Mouse (Mus musculus): ENCODE results near the gene Arid4b. TPM values are rescaled to one million over a fixed set of nuclear protein-coding genes. Genes with fewer than 3 reads are reported as not detected.
A peak's percentile ranks its signal among the peaks of the same experiment; 100 is the strongest.

Gene Arid4b
- polyA plus RNA-seq, 1 experiment from 2014 or later, result 87.2 TPM

DNA sequence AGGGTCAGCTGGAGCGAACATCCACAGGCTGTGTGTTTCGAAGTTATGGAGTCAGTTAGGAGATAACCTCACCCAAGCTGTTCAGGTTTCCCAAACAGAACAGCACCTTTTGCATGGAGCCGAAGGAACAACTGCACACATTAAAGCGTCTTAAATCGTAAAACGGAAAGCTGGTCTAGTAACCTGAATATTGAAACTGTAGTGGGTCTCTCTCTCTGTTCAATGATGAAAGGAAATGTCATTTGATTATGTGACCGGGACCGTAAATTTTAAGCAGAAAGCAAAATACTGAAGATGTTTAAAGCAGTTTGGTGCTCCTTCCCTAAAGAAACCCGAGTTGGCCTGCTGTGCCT, 2.0 kb downstream of the Arid4b start:
- no peak for DNase-seq (ENCODE audit: low spot score)
- Histone ChIP-seq H3K27ac (replicated peaks; ENCODE audit: low read depth, low read length) (no peak overlapping the region), H3K27me3 (ENCODE audit: control insufficient read depth, insufficient read depth, low read length) (no peaks in the 10 kb centered on the region), H3K9ac (ENCODE audit: low read length) (peak overlapping the region; percentile 98), H3K36me3 (ENCODE audit: control insufficient read depth, insufficient read depth, low read length) (no peaks in the 10 kb centered on the region), H3K4me3 (ENCODE audit: low read depth, low read length) (peak overlapping the region; percentile 97), H3K9me3 (ENCODE audit: control insufficient read depth, low read length) (no peaks in the 10 kb centered on the region), H3K4me1 (ENCODE audit: control insufficient read depth, insufficient read depth, low read length) (no peaks in the 10 kb centered on the region), H3K4me2 (ENCODE audit: low read depth, severe bottlenecking) (peak overlapping the region; percentile 62)
- ATAC-seq (ENCODE audit: insufficient number of reproducible peaks, low FRiP score, low TSS enrichment, low read depth), result no peak
- 19% methylated on average over 9 of the region's 9 CpGs for WGBS

DNA sequence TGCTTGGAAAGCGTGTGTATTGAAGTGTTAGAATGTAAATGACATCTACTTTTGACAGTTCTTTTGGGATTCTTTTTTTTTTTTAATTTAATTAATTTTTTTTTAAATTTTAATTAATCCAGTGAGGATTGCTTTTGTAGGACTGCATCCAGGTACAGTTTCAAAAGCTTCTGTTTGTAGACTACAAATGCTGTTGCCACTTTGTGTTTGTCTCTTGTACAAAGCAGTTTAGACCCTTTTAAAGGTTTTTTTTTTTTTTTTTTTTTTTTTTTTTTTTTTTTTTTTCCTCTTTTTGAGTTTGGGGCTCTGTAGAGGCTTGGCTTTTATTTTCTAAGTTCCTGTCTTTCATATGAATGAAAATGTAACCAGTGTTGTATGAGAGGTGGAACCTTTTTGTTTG, 2.7 kb downstream of the Arid4b start:
- Histone ChIP-seq H3K9ac (ENCODE audit: low read length) (no peak overlapping the region), H3K9me3 (ENCODE audit: control insufficient read depth, low read length) (no peaks in the 10 kb centered on the region), H3K27me3 (ENCODE audit: control insufficient read depth, insufficient read depth, low read length) (no peaks in the 10 kb centered on the region), H3K27ac (replicated peaks; ENCODE audit: low read depth, low read length) (no peak overlapping the region), H3K4me1 (ENCODE audit: control insufficient read depth, insufficient read depth, low read length) (no peaks in the 10 kb centered on the region), H3K36me3 (ENCODE audit: control insufficient read depth, insufficient read depth, low read length) (no peaks in the 10 kb centered on the region), H3K4me3 (ENCODE audit: low read depth, low read length) (no peak overlapping the region), H3K4me2 (ENCODE audit: low read depth, severe bottlenecking) (no peak overlapping the region)
- ATAC-seq (ENCODE audit: insufficient number of reproducible peaks, low FRiP score, low TSS enrichment, low read depth) (no peak), DNase-seq (ENCODE audit: low spot score) (no peak)
- WGBS, result 83% methylated on average over 1 of the region's 1 CpGs

DNA sequence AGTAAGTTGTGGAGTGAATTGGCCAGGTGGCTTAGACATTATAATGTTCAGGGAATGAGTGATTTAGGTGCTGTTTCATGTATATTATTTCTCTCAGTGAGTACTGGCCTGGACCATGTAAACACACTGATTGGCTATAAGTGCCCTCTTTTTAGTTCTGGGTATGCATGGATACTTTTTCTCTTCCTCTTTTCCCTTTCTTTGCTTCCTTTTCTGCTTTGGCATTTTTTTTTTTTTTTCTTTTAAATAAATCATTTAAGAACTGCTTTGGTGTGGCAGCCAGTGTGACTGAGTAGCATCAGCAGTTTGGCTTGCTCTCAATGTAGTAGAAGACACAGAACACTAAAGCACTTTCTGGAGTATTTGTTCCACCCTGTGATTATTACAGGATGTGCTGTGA, 5.0 kb downstream of the Arid4b start:
- Histone ChIP-seq H3K4me3 (ENCODE audit: low read depth, low read length) (no peak overlapping the region), H3K4me2 (ENCODE audit: low read depth, severe bottlenecking) (no peak overlapping the region), H3K36me3 (ENCODE audit: control insufficient read depth, insufficient read depth, low read length) (no peaks in the 10 kb centered on the region), H3K4me1 (ENCODE audit: control insufficient read depth, insufficient read depth, low read length) (no peaks in the 10 kb centered on the region), H3K9ac (ENCODE audit: low read length) (no peak overlapping the region), H3K27ac (replicated peaks; ENCODE audit: low read depth, low read length) (no peak overlapping the region), H3K27me3 (ENCODE audit: control insufficient read depth, insufficient read depth, low read length) (no peaks in the 10 kb centered on the region), H3K9me3 (ENCODE audit: control insufficient read depth, low read length) (no peaks in the 10 kb centered on the region)
- DNase-seq (ENCODE audit: low spot score) (no peak), ATAC-seq (ENCODE audit: insufficient number of reproducible peaks, low FRiP score, low TSS enrichment, low read depth) (no peak)

DNA sequence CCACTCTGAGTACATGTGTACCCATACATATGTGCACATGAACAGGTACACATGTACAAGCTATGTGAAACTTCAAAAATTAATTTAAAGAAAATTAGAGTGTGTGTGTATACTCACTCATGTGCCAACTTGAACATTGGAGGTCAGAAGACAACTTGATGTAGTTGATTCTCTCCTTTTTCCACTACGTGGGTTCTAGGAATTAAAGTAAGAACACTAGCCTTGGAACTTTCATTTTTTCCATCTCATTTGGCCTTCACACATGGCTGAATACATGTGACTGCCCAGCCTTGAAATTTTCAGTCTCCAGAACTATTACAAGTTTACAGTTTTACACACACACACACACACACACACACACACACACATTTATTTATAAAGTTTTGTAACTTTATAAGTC, 6.3 kb downstream of the Arid4b start:
- no peak overlapping the region for H3K4me3 ChIP-seq (ENCODE audit: low read depth, low read length)
- no peak overlapping the region for H3K9ac ChIP-seq (ENCODE audit: low read length)
- 93% methylated on average over 1 of the region's 1 CpGs for WGBS
- no peak overlapping the region for H3K4me2 ChIP-seq (ENCODE audit: low read depth, severe bottlenecking)
- ATAC-seq (ENCODE audit: insufficient number of reproducible peaks, low FRiP score, low TSS enrichment, low read depth), result no peak
- no peak overlapping the region for H3K27ac ChIP-seq (replicated peaks; ENCODE audit: low read depth, low read length)
- no peak for DNase-seq (ENCODE audit: low spot score)
- no peaks in the 10 kb centered on the region for H3K4me1 ChIP-seq (ENCODE audit: control insufficient read depth, insufficient read depth, low read length)
- no peaks in the 10 kb centered on the region for H3K36me3 ChIP-seq (ENCODE audit: control insufficient read depth, insufficient read depth, low read length)
- H3K27me3 ChIP-seq (ENCODE audit: control insufficient read depth, insufficient read depth, low read length), result no peaks in the 10 kb centered on the region
- H3K9me3 ChIP-seq (ENCODE audit: control insufficient read depth, low read length), result no peaks in the 10 kb centered on the region

DNA sequence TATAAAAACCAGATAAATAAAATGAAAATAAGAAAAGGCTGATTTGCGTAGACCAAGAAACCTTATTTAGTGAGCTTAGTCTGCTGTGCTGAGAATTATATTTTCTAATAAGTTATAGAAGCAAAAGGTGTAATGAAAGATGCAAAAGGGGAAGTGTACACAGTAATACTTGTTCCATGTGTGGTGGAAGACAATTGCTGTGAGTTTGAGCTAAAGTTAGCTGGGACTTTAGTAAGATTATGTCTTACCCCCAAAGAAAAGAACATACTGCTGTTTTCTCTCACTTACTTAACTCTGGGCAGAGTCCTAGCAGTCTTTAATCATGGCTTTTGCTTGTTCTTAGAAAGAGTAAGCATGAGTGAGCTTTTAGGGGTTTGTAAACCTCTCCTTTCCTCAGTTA, 11.3 kb downstream of the Arid4b start:
- Histone ChIP-seq H3K27ac (replicated peaks; ENCODE audit: low read depth, low read length) (no peak overlapping the region), H3K4me3 (ENCODE audit: low read depth, low read length) (no peak overlapping the region), H3K36me3 (ENCODE audit: control insufficient read depth, insufficient read depth, low read length) (no peaks in the 10 kb centered on the region), H3K27me3 (ENCODE audit: control insufficient read depth, insufficient read depth, low read length) (no peaks in the 10 kb centered on the region), H3K9me3 (ENCODE audit: control insufficient read depth, low read length) (no peaks in the 10 kb centered on the region), H3K9ac (ENCODE audit: low read length) (no peak overlapping the region), H3K4me2 (ENCODE audit: low read depth, severe bottlenecking) (no peak overlapping the region), H3K4me1 (ENCODE audit: control insufficient read depth, insufficient read depth, low read length) (no peaks in the 10 kb centered on the region)
- 91% methylated on average over 1 of the region's 1 CpGs for WGBS
- no peak for DNase-seq (ENCODE audit: low spot score)
- no peak for ATAC-seq (ENCODE audit: insufficient number of reproducible peaks, low FRiP score, low TSS enrichment, low read depth)

DNA sequence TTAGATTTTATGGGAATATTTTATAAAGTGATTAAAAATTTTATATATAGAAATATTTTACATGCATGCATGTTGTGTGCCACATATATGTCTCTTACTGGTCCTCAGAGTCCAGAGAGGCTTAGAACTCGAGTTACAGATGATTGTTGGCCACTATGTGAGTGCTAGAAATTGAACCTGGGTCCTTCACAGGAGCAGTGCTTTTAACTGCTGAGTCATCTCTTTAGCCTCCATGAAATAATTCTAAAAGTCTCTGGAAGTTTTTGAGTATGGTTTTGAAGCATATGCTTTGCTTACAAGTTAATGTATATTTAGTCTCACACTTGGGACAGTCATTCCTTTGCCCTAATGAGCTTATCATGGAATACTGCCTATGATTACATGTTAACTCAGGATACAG, 12.3 kb downstream of the Arid4b start:
- no peak for DNase-seq (ENCODE audit: low spot score)
- no peak overlapping the region for H3K27ac ChIP-seq (replicated peaks; ENCODE audit: low read depth, low read length)
- H3K27me3 ChIP-seq (ENCODE audit: control insufficient read depth, insufficient read depth, low read length), result no peaks in the 10 kb centered on the region
- H3K4me3 ChIP-seq (ENCODE audit: low read depth, low read length), result no peak overlapping the region
- H3K36me3 ChIP-seq (ENCODE audit: control insufficient read depth, insufficient read depth, low read length), result no peaks in the 10 kb centered on the region
- H3K9ac ChIP-seq (ENCODE audit: low read length), result no peak overlapping the region
- 87% methylated on average over 1 of the region's 1 CpGs for WGBS
- no peaks in the 10 kb centered on the region for H3K9me3 ChIP-seq (ENCODE audit: control insufficient read depth, low read length)
- no peak overlapping the region for H3K4me2 ChIP-seq (ENCODE audit: low read depth, severe bottlenecking)
- H3K4me1 ChIP-seq (ENCODE audit: control insufficient read depth, insufficient read depth, low read length), result no peaks in the 10 kb centered on the region
- ATAC-seq (ENCODE audit: insufficient number of reproducible peaks, low FRiP score, low TSS enrichment, low read depth), result no peak

DNA sequence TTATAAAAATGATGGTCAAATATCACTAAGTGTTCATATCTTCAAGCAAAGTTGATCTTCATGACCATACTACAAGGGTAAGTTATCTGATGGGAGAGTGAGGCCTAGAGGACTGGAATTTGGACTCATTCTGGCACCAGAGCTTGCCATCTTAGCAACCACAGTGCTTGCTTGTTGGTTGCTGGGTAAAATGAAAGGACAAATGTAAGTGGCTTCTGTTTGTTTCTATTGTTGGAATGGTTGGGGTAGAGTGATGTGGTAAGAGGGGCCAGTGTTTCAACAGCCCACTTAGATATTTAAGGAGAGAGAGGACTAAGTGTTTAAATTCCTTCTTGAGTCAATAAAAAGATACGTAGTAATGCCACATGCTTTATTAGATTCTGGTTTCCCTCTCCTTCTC, 25.6 kb downstream of the Arid4b start:
- Histone ChIP-seq H3K9me3 (ENCODE audit: control insufficient read depth, low read length) (no peaks in the 10 kb centered on the region), H3K4me1 (ENCODE audit: control insufficient read depth, insufficient read depth, low read length) (no peaks in the 10 kb centered on the region), H3K9ac (ENCODE audit: low read length) (no peak overlapping the region), H3K27ac (replicated peaks; ENCODE audit: low read depth, low read length) (no peak overlapping the region), H3K4me2 (ENCODE audit: low read depth, severe bottlenecking) (no peak overlapping the region), H3K36me3 (ENCODE audit: control insufficient read depth, insufficient read depth, low read length) (no peaks in the 10 kb centered on the region), H3K27me3 (ENCODE audit: control insufficient read depth, insufficient read depth, low read length) (no peaks in the 10 kb centered on the region), H3K4me3 (ENCODE audit: low read depth, low read length) (no peak overlapping the region)
- DNase-seq (ENCODE audit: low spot score) (no peak), ATAC-seq (ENCODE audit: insufficient number of reproducible peaks, low FRiP score, low TSS enrichment, low read depth) (no peak)
- WGBS, result 88% methylated on average over 1 of the region's 1 CpGs

DNA sequence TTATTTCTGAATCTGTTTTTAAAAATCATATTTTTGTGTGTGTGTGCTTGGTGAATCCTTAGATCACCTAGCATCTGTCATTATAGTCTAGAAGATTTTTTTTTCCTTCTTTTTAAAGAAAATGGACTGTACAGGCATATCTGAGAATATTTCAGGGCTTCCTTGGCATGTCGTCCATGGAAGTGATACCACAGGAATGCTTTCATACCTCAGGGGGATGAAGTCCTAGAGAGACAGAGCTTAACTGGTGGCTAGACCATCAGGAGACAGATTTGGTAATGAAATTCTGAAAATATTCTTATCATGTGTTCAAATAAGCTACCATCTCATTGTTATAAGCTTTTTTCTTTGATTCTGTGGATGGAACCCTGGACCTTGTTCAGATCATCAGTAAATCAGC, 40.0 kb downstream of the Arid4b start:
- no peaks in the 10 kb centered on the region for H3K4me1 ChIP-seq (ENCODE audit: control insufficient read depth, insufficient read depth, low read length)
- no peak overlapping the region for H3K4me3 ChIP-seq (ENCODE audit: low read depth, low read length)
- no peaks in the 10 kb centered on the region for H3K36me3 ChIP-seq (ENCODE audit: control insufficient read depth, insufficient read depth, low read length)
- H3K9ac ChIP-seq (ENCODE audit: low read length), result no peak overlapping the region
- H3K4me2 ChIP-seq (ENCODE audit: low read depth, severe bottlenecking), result no peak overlapping the region
- H3K27me3 ChIP-seq (ENCODE audit: control insufficient read depth, insufficient read depth, low read length), result no peaks in the 10 kb centered on the region
- WGBS, result 76% methylated on average over 1 of the region's 1 CpGs
- H3K9me3 ChIP-seq (ENCODE audit: control insufficient read depth, low read length), result no peaks in the 10 kb centered on the region
- no peak overlapping the region for H3K27ac ChIP-seq (replicated peaks; ENCODE audit: low read depth, low read length)
- DNase-seq (ENCODE audit: low spot score), result no peak
- no peak for ATAC-seq (ENCODE audit: insufficient number of reproducible peaks, low FRiP score, low TSS enrichment, low read depth)

DNA sequence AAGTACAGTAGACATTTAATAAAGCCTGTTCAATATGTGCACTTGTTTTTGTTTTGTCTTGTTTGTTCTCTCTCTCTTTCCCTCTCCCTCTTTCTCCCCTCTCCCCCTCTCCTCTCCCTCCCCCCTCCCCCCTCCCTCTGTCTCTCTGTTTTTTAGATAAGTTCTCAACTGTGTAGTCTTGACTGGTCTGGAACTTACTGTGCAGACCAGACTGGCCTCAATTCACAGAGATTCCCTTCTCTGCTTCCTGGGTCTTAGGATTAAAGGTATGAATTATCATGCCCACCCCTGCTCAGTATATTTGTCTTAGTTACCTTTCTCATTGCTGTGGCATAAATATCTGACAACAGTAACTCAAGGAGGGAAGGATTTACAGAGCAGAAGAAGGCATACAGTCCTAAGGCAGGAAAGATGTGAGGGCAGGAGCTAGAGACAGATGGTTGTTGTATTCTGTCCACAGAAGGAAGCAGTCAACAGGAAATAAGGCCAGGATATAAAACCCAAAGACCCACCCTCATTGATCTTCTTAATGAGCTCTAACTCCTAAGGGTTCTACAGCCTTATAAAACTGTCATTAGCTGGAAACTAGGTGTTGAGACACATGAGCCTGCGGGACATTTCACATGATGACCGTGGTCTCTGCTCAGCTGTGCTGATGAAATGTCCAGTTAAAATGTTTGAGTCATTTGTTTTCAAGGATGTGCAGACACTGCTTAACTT, 47.3 kb downstream of the Arid4b start:
- 21% methylated on average over 2 of the region's 2 CpGs for WGBS
- ATAC-seq (ENCODE audit: insufficient number of reproducible peaks, low FRiP score, low TSS enrichment, low read depth), result no peak
- DNase-seq (ENCODE audit: low spot score), result no peak
- Histone ChIP-seq H3K9ac (ENCODE audit: low read length) (no peak overlapping the region), H3K9me3 (ENCODE audit: control insufficient read depth, low read length) (no peaks in the 10 kb centered on the region), H3K27me3 (ENCODE audit: control insufficient read depth, insufficient read depth, low read length) (no peaks in the 10 kb centered on the region), H3K4me3 (ENCODE audit: low read depth, low read length) (no peak overlapping the region), H3K36me3 (ENCODE audit: control insufficient read depth, insufficient read depth, low read length) (no peaks in the 10 kb centered on the region), H3K4me1 (ENCODE audit: control insufficient read depth, insufficient read depth, low read length) (no peaks in the 10 kb centered on the region), H3K27ac (replicated peaks; ENCODE audit: low read depth, low read length) (no peak overlapping the region), H3K4me2 (ENCODE audit: low read depth, severe bottlenecking) (no peak overlapping the region)
